Mouse (Mus musculus) G1E (cell line): ENCODE results near the gene N4bp1. TPM values are rescaled to one million over a fixed set of nuclear protein-coding genes. Genes with fewer than 3 reads are reported as not detected.

Source experiments
- ATAC-seq: 2 replicates; pipeline ENCODE4 v1.8.0; 2016; ENCODE audit warnings: mild to moderate bottlenecking; ENCODE audit not compliant: insufficient number of reproducible peaks, poor library complexity, low FRiP score, severe bottlenecking; ENCODE audit errors: extremely low read depth
- DNase-seq: peaks from one replicate; pipeline ENCODE4 v3.0.0; 2012; ENCODE audit warnings: low spot score
- H3K27me3 ChIP-seq: 2 replicates; pipeline ENCODE4 v1.6.1; 2012; ENCODE audit warnings: mild to moderate bottlenecking, low read length, inconsistent platforms; ENCODE audit not compliant: insufficient read depth
- H3K36me3 ChIP-seq: replicated peaks from 2 replicates; pipeline ENCODE3; 2012; ENCODE audit warnings: mild to moderate bottlenecking, inconsistent platforms
- H3K4me1 ChIP-seq: 2 replicates; pipeline ENCODE4 v1.6.1; 2012; ENCODE audit warnings: low read depth, low read length, inconsistent platforms, mixed read lengths; ENCODE audit not compliant: insufficient read depth
- H3K4me3 ChIP-seq: 2 replicates; pipeline ENCODE4 v1.5.1; 2012; ENCODE audit warnings: low read depth, mild to moderate bottlenecking, inconsistent platforms, low read length, moderate library complexity, mixed read lengths
- H3K9me3 ChIP-seq: replicated peaks from 2 replicates; pipeline ENCODE4 v1.6.1; 2012; ENCODE audit warnings: inconsistent platforms
- CTCF ChIP-seq: IDR thresholded peaks from 2 replicates; pipeline ENCODE4 v1.5.1; 2012; ENCODE audit warnings: low read depth, low read length, inconsistent platforms, mixed read lengths
- GATA1 ChIP-seq: IDR thresholded peaks from 2 replicates; pipeline ENCODE4 v1.6.1; 2012; ENCODE audit warnings: borderline replicate concordance, low read length, inconsistent platforms, mixed read lengths
- GATA2 ChIP-seq: IDR thresholded peaks from 2 replicates; pipeline ENCODE4 v1.6.1; 2012; ENCODE audit warnings: low read depth, low read length, inconsistent platforms, borderline replicate concordance
- POLR2AphosphoS5 ChIP-seq: IDR thresholded peaks from 2 replicates; pipeline ENCODE4 v1.6.1; 2012; ENCODE audit warnings: low read depth, low read length, inconsistent platforms; ENCODE audit not compliant: insufficient replicate concordance
- TAL1 ChIP-seq: conservative IDR thresholded peaks from 2 replicates; pipeline ENCODE4 v1.6.1; 2012; ENCODE audit warnings: low read depth, low read length, inconsistent platforms, mixed read lengths
- polyA plus RNA-seq: library from polyadenylated mRNA; stranded (reverse); fragments of >175 nt; gene quantifications from 2 replicates; pipeline ENCODE4 v1.2.3, GENCODE M21; 2012
- total RNA-seq, 2 experiments: library from RNA; stranded (forward) in 1 of 2; stranded (reverse) in 1 of 2; fragments of 200-1000 nt in 1 of 2; fragments of >200 nt in 1 of 2; fragmentation: Nextera tagmentation in 1 of 2; gene quantifications; 2 replicates each; pipeline ENCODE4 v1.2.3; 2014 to 2017

The N4bp1 gene
- total and polyA plus RNA-seq, 3 experiments = 11.4 to 30.1 (median 17.2) TPM

- Histone ChIP-seq H3K9me3 (no peaks in the 10 kb centered on the region), H3K27me3 (no peaks in the 10 kb centered on the region), H3K36me3 (peaks cover 66% of the 10 kb centered on the region), H3K4me3 (no peak overlapping the region), H3K4me1 (peaks cover 48% of the 10 kb centered on the region)
- ATAC-seq = no peak
- TF ChIP-seq CTCF (no peak), POLR2AphosphoS5 (no peak), GATA2 (no peak), GATA1 (no peak), TAL1 (no peak)
- no peak for DNase-seq
Measured at GRCm38 (mm10) chr8:86876831-86877230, 8.2 kb downstream of the N4bp1 start.

GRCm38 (mm10) chr8:86874055-86874454, 11.0 kb downstream of the N4bp1 start:
- no peak for ATAC-seq
- Histone ChIP-seq H3K9me3 (no peaks in the 10 kb centered on the region), H3K4me1 (peaks cover 52% of the 10 kb centered on the region), H3K36me3 (peaks cover 54% of the 10 kb centered on the region), H3K4me3 (no peak overlapping the region), H3K27me3 (no peaks in the 10 kb centered on the region)
- no peak for DNase-seq
- TF ChIP-seq TAL1 = 0 out of 2 replicates have a peak, but pooled peaks have one; percentile 16
- TF ChIP-seq GATA1 = no peak

- H3K27me3 ChIP-seq = no peaks in the 10 kb centered on the region
Measured at GRCm38 (mm10) chr8:86873151-86873550, 11.9 kb downstream of the N4bp1 start.

GRCm38 (mm10) chr8:86872097-86872815, 12.8 kb downstream of the N4bp1 start:
- no peak for ATAC-seq

More at GRCm38 (mm10) chr8:86873151-86873550, 11.9 kb downstream of the N4bp1 start:
- DNase-seq (no peak), ATAC-seq (no peak)
- H3K4me3 ChIP-seq = no peak overlapping the region
- TF ChIP-seq POLR2AphosphoS5 = no peak
- TF ChIP-seq CTCF = no peak
- TF ChIP-seq GATA2 = no peak
- no peak for TF ChIP-seq GATA1
- no peak for TF ChIP-seq TAL1
- no peaks in the 10 kb centered on the region for H3K9me3 ChIP-seq
- peaks cover 54% of the 10 kb centered on the region for H3K36me3 ChIP-seq
- H3K4me1 ChIP-seq = peaks cover 54% of the 10 kb centered on the region

GRCm38 (mm10) chr8:86871421-86871820, 13.6 kb downstream of the N4bp1 start:
- no peaks in the 10 kb centered on the region for H3K27me3 ChIP-seq
- ATAC-seq (no peak), DNase-seq (no peak)
- peaks cover 54% of the 10 kb centered on the region for H3K36me3 ChIP-seq
- H3K9me3 ChIP-seq = no peaks in the 10 kb centered on the region
- peaks cover 45% of the 10 kb centered on the region for H3K4me1 ChIP-seq
- no peak overlapping the region for H3K4me3 ChIP-seq
- TF ChIP-seq GATA1 = no peak
- no peak for TF ChIP-seq GATA2
- no peak for TF ChIP-seq CTCF
- no peak for TF ChIP-seq POLR2AphosphoS5
- TF ChIP-seq TAL1 = no peak

More at GRCm38 (mm10) chr8:86872097-86872815, 12.8 kb downstream of the N4bp1 start:
- no peak for DNase-seq
- no peaks in the 10 kb centered on the region for H3K9me3 ChIP-seq
- peaks cover 57% of the 10 kb centered on the region for H3K36me3 ChIP-seq
- H3K4me1 ChIP-seq = peaks cover 53% of the 10 kb centered on the region
- TF ChIP-seq POLR2AphosphoS5 (no peak), CTCF (no peak), GATA2 (no peak)
- H3K27me3 ChIP-seq = no peaks in the 10 kb centered on the region
- no peak overlapping the region for H3K4me3 ChIP-seq

GRCm38 (mm10) chr8:86870771-86871170, 14.3 kb downstream of the N4bp1 start:
- H3K4me3 ChIP-seq = no peak overlapping the region
- TF ChIP-seq GATA1 = no peak
- no peak for TF ChIP-seq CTCF
- no peak for TF ChIP-seq POLR2AphosphoS5
- no peak for TF ChIP-seq TAL1
- TF ChIP-seq GATA2 = no peak
- H3K36me3 ChIP-seq = peaks cover 55% of the 10 kb centered on the region
- peaks cover 45% of the 10 kb centered on the region for H3K4me1 ChIP-seq
- no peaks in the 10 kb centered on the region for H3K27me3 ChIP-seq
- ATAC-seq (no peak), DNase-seq (no peak)
- no peaks in the 10 kb centered on the region for H3K9me3 ChIP-seq

- Histone ChIP-seq H3K4me3 (no peak overlapping the region), H3K4me1 (peaks cover 29% of the 10 kb centered on the region), H3K9me3 (no peaks in the 10 kb centered on the region), H3K27me3 (no peaks in the 10 kb centered on the region), H3K36me3 (peaks cover 40% of the 10 kb centered on the region)
- DNase-seq (no peak), ATAC-seq (no peak)
- TF ChIP-seq GATA1 = no peak
- TF ChIP-seq GATA2 = no peak
- no peak for TF ChIP-seq TAL1
- no peak for TF ChIP-seq CTCF
- no peak for TF ChIP-seq POLR2AphosphoS5
Measured at GRCm38 (mm10) chr8:86868041-86868440, 17.0 kb downstream of the N4bp1 start.
